Mouse (Mus musculus) hindbrain, embryonic 14.5 days (tissue): ENCODE results near the gene Hyal2. TPM values are rescaled to one million over a fixed set of nuclear protein-coding genes. Genes with fewer than 3 reads are reported as not detected.
A peak's percentile ranks its signal among the peaks of the same experiment; 100 is the strongest.

Experiments used
- ATAC-seq: fragments of 200-750 bp; cut with Nextera tagmentation; 2 replicates; pipeline ENCODE4 v1.8.0; 2017; ENCODE audit warnings: moderate number of reproducible peaks, mild to moderate bottlenecking, moderate TSS enrichment, moderate library complexity; ENCODE audit not compliant: low FRiP score
- DNase-seq: peaks from one replicate; pipeline ENCODE4 v3.0.0-alpha.2; 2015; ENCODE audit warnings: low spot score
- H3K27ac ChIP-seq: fragments of 300-500 bp; sonication (generic); 2 replicates; pipeline ENCODE4 v1.5.1; 2014; ENCODE audit warnings: mild to moderate bottlenecking, moderate library complexity
- H3K27me3 ChIP-seq: fragments of 300-500 bp; sonication (generic); 2 replicates; pipeline ENCODE4 v1.6.1; 2014; ENCODE audit warnings: mild to moderate bottlenecking, low read length, mixed read lengths; ENCODE audit not compliant: control insufficient read depth, insufficient read depth
- H3K36me3 ChIP-seq: fragments of 300-500 bp; sonication (generic); replicated peaks from 2 replicates; pipeline ENCODE4 v1.6.1; 2014; ENCODE audit not compliant: control insufficient read depth, insufficient read depth
- H3K4me1 ChIP-seq: fragments of 300-500 bp; sonication (generic); replicated peaks from 2 replicates; pipeline ENCODE4 v1.6.1; 2014; ENCODE audit warnings: antibody characterized with exemption, low read length, mixed read lengths; ENCODE audit not compliant: control insufficient read depth, insufficient read depth
- H3K4me2 ChIP-seq: fragments of 300-500 bp; sonication (generic); replicated peaks from 2 replicates; pipeline ENCODE4 v1.6.1; 2014; ENCODE audit warnings: mild to moderate bottlenecking, moderate library complexity
- H3K4me3 ChIP-seq: fragments of 300-500 bp; sonication (generic); replicated peaks from 2 replicates; pipeline ENCODE4 v1.5.1; 2014; ENCODE audit warnings: mild to moderate bottlenecking, low read length
- H3K9ac ChIP-seq: fragments of 300-500 bp; sonication (generic); 2 replicates; pipeline ENCODE4 v1.6.1; 2014
- H3K9me3 ChIP-seq: fragments of 300-500 bp; sonication (generic); 2 replicates; pipeline ENCODE4 v1.6.1; 2016; ENCODE audit warnings: low read length; ENCODE audit not compliant: control insufficient read depth
- WGBS: fragments of 180-500 bp; shearing (Covaris S2); extraction: QIAGEN DNeasy Blood & Tissue Kit; methylation state at CpG from one replicate; pipeline ENCODE4 v1.1.7; 2014; 5-methylcytosine and 5-hydroxymethylcytosine counted together
- polyA plus RNA-seq: library from polyadenylated mRNA; unstranded; fragments of >200 nt; fragmentation: Nextera tagmentation; extraction: Ambion mirVana; gene quantifications from 2 replicates; pipeline ENCODE4 v1.2.1, GENCODE M21; 2014

Hyal2 gene
- polyA plus RNA-seq, 1 experiment from 2014 or later: 71.7 TPM

- DNase-seq: no peak
- WGBS: 95% methylated on average over 17 of the region's 17 CpGs
- Histone ChIP-seq H3K27me3 (peaks cover 7% of the 10 kb centered on the region; the same call in 1 of the 2 replicates), H3K4me2 (no peak overlapping the region), H3K27ac (no peak overlapping the region), H3K9me3 (no peaks in the 10 kb centered on the region), H3K4me3 (no peak overlapping the region), H3K4me1 (peaks cover 32% of the 10 kb centered on the region), H3K9ac (no peak overlapping the region), H3K36me3 (peaks cover 29% of the 10 kb centered on the region)
- no peak for ATAC-seq
Measured at GRCm38 (mm10) chr9:107544196-107544700, 23.5 kb upstream of the Hyal2 start.

GRCm38 (mm10) chr9:107544729-107545128 is 23.0 kb upstream of the Hyal2 start:
- Histone ChIP-seq H3K4me3 (no peak overlapping the region), H3K4me1 (peaks cover 32% of the 10 kb centered on the region), H3K27me3 (peaks cover 12% of the 10 kb centered on the region), H3K36me3 (peaks cover 24% of the 10 kb centered on the region), H3K27ac (no peak overlapping the region), H3K9ac (no peak overlapping the region), H3K9me3 (no peaks in the 10 kb centered on the region), H3K4me2 (no peak overlapping the region)
- ATAC-seq (no peak), DNase-seq (no peak)
- 94% methylated on average over 12 of the region's 12 CpGs for WGBS

- Histone ChIP-seq H3K4me2 (no peak overlapping the region), H3K4me1 (peaks cover 32% of the 10 kb centered on the region), H3K9ac (no peak overlapping the region), H3K27me3 (peaks cover 17% of the 10 kb centered on the region), H3K9me3 (no peaks in the 10 kb centered on the region), H3K27ac (no peak overlapping the region), H3K4me3 (no peak overlapping the region), H3K36me3 (peaks cover 19% of the 10 kb centered on the region)
- ATAC-seq: no peak
- DNase-seq: no peak
- WGBS: 83% methylated on average over 10 of the region's 10 CpGs
Measured at GRCm38 (mm10) chr9:107545199-107545598, 22.5 kb upstream of the Hyal2 start.

- H3K4me2 ChIP-seq: no peak overlapping the region
- peaks cover 20% of the 10 kb centered on the region for H3K27me3 ChIP-seq
- H3K27ac ChIP-seq: no peak overlapping the region
- WGBS: 12% methylated on average over 3 of the region's 3 CpGs
- H3K4me3 ChIP-seq: no peak overlapping the region
- no peak overlapping the region for H3K9ac ChIP-seq
- H3K36me3 ChIP-seq: peaks cover 15% of the 10 kb centered on the region
- no peaks in the 10 kb centered on the region for H3K9me3 ChIP-seq
- ATAC-seq (no peak), DNase-seq (peak; percentile 86)
- peaks cover 29% of the 10 kb centered on the region for H3K4me1 ChIP-seq
Measured at GRCm38 (mm10) chr9:107545602-107546001, 22.1 kb upstream of the Hyal2 start.

DNA sequence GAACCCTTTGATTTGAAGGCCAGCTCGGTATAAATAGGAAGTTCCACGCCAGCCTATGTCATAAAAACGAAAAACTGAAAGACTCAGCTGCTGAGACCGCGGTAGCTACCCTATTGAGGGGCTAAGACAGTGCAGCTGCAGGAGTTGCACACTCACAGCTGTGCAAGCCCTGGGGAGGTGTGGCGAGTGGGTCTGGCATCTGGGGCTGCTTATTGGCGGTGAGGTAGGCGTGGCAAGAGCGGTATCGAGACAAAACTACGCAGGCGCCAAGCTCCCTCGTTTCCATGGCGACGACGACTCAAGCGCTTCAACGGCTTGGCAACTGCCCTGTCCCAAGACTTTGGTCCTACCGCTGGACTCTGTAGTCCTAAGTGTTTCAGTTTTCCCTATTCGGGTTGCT is 20.7 kb upstream of the Hyal2 start, which contains the start of gene Zmynd10:
TSS of gene Zmynd10 (plus strand) at position 273 of the 400 bp plus-strand sequence.
- peak; percentile 59 for ATAC-seq
- H3K4me1 ChIP-seq: peaks cover 31% of the 10 kb centered on the region

DNA sequence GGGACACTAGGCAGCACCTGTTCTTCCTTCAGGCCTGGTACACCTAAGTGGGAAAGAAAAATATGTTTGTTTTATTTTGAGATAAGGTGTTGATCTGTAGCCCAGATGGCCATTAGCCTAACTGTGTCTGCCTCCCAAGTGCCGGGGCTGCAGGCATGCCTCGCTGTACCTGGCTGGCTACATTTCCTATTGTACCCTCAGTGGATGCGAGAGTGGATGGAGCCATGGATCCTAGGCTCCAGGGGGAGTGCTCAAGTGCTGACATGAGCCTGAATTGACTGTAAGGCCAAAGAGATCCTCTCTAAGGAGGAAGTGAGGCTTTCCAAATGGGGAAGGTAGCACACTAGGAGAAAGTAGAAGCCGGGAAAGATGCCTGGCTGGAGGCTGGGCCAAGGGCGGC is 19.8 kb upstream of the Hyal2 start:
- Histone ChIP-seq H3K27ac (no peak overlapping the region), H3K36me3 (peaks cover 15% of the 10 kb centered on the region), H3K9ac (no peak overlapping the region), H3K4me1 (peaks cover 24% of the 10 kb centered on the region), H3K9me3 (no peaks in the 10 kb centered on the region), H3K4me3 (no peak overlapping the region), H3K27me3 (peaks cover 43% of the 10 kb centered on the region), H3K4me2 (no peak overlapping the region)
- DNase-seq: no peak
- no peak for ATAC-seq
- WGBS: 81% methylated on average over 5 of the region's 5 CpGs

More for the DNA sequence above, 20.7 kb upstream of the Hyal2 start, which contains the start of gene Zmynd10:
- Histone ChIP-seq H3K36me3 (peaks cover 15% of the 10 kb centered on the region), H3K27ac (no peak within 1 kb of the TSS; the same call in 1 of the 2 replicates), H3K9ac (peak within 1 kb of the TSS; percentile 29), H3K4me2 (peak within 1 kb of the TSS; percentile 43), H3K9me3 (no peaks in the 10 kb centered on the region), H3K27me3 (peaks cover 34% of the 10 kb centered on the region), H3K4me3 (0 out of 2 replicates have a peak within 1 kb of the TSS, but pooled peaks have one; percentile 0)
- peak; percentile 88 for DNase-seq
- 4% methylated on average over 20 of the region's 20 CpGs for WGBS

DNA sequence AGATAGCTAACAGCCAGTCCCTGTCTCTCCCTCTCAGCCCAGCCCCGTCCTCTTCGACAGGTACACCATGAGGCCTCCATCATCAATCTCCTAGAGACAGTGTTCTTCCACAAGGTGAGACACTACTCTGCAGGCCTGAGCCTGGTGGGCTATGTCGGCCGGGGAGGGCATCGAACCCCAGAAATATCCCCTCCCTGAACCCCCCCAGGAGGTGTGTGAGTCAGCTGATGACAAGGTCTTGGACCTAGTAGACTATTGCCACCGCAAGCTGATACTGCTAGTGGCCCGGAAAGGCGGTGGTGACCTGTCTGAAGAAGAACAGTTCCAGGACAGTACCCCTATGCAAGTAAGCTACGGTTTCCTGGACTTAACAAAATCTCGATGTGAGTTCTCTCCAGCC is 18.9 kb upstream of the Hyal2 start:
- H3K4me2 ChIP-seq: no peak overlapping the region
- H3K9me3 ChIP-seq: no peaks in the 10 kb centered on the region
- no peak for DNase-seq
- H3K27me3 ChIP-seq: peaks cover 45% of the 10 kb centered on the region
- H3K27ac ChIP-seq: no peak overlapping the region
- 90% methylated on average over 10 of the region's 10 CpGs for WGBS
- H3K36me3 ChIP-seq: peaks cover 15% of the 10 kb centered on the region
- H3K4me3 ChIP-seq: no peak overlapping the region
- H3K9ac ChIP-seq: no peak overlapping the region
- no peak for ATAC-seq
- H3K4me1 ChIP-seq: peaks cover 30% of the 10 kb centered on the region

DNA sequence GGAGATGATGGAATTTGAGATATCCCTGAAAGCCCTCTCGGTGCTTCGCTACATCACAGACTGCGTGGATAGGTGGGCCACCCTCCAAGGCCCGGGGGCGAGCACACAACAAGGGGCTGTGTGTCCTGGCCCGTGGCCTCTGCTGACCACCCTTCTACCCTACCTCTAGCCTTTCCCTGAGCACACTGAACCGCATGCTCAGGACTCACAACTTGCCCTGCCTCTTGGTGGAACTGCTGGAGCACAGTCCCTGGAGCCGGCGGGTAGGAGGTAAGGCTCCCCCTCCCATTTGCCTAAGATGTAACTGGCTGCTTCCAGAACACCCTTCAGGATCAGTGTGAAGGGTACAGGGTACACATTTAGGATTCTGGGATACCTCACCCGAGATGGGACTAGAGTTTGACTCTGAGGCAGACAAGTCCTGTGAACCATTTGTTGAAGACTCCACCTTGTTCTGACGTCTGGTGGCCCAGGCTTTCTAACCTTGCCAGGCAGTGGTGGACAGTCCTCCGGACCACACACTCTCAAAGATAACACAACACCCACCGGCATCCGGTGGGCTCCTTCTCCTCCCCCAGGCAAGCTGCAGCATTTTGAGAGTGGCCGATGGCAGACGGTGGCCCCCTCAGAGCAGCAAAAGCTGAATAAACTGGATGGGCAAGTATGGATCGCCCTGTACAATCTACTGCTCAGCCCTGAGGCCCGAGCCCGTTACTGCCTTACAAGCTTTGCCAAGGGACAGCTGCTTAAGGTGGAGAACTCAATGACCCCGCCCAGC is 18.3 kb upstream of the Hyal2 start:
- ATAC-seq (no peak), DNase-seq (no peak)
- H3K36me3 ChIP-seq: peaks cover 9% of the 10 kb centered on the region
- WGBS: 87% methylated on average over 20 of the region's 20 CpGs
- no peak overlapping the region for H3K27ac ChIP-seq
- H3K4me3 ChIP-seq: no peak overlapping the region
- H3K27me3 ChIP-seq: peaks cover 45% of the 10 kb centered on the region
- H3K4me2 ChIP-seq: no peak overlapping the region
- peaks cover 32% of the 10 kb centered on the region for H3K4me1 ChIP-seq
- H3K9ac ChIP-seq: no peak overlapping the region
- no peaks in the 10 kb centered on the region for H3K9me3 ChIP-seq

DNA sequence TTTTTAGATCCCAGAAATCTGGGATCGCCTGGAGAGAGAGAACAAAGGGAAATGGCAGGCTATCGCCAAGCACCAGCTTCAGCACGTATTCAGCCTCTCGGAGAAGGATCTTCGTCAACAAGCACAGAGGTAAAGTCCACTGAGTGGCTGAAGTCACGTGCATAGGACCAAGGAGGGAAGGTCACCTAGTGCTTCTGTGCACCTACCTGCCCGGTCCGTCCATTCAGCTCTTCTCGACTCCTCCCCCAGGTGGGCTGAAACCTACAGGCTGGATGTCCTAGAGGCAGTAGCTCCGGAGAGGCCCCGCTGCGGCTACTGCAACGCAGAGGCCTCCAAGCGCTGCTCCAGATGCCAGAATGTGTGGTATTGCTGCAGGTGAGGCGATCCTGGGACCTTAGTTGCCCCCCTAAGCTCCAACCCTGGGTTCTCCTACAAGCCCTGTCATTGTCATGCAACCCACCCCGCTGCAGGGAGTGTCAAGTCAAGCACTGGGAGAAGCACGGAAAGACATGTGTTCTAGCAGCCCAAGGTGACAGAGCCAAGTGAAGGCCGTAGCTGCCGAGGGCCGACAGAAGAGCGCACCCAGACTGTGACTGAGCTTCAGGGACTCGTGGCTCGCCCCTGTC is 17.1 kb upstream of the Hyal2 start:
- Histone ChIP-seq H3K36me3 (no peaks in the 10 kb centered on the region), H3K4me1 (peaks cover 38% of the 10 kb centered on the region), H3K27ac (no peak overlapping the region), H3K4me2 (peak overlapping the region; percentile 59), H3K9me3 (no peaks in the 10 kb centered on the region), H3K27me3 (peaks cover 45% of the 10 kb centered on the region), H3K9ac (peak overlapping the region; percentile 59; the same call in 1 of the 2 replicates), H3K4me3 (0 out of 2 replicates have a peak overlapping the region, but pooled peaks have one; percentile 33)
- no peak for ATAC-seq
- DNase-seq: no peak
- 23% methylated on average over 23 of the region's 23 CpGs for WGBS
